Mouse (Mus musculus): ENCODE results near the gene Gse1.

Gene Gse1

DNA sequence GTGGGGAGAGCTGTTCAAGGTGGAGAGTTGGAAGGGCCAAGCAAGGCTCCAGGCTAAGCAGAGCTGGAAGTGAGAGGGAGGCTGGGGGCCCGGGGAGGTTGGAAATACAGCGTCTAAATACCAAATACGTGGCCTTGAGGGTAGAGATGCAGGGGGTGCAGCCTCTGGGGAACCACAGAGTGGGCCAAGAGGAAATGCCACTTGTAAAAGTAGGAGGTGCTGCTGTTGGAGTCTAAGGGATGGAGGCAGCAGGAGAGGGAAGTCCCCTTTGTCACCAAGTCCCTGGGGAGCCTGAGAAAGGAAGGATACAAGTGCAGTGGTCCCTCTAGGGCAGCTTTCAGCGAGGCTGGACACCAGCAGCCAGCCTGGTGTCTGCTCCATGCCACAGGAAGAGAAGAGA, 298.3 kb downstream of the Gse1 start:
- CTCF ChIA-PET = interaction anchor here (0.5 to 2.0 kb wide), 14 partner anchors 8 to 216 kb away, joined by 3 to 10 read pairs (median 4); no protein-coding TSS in a partner anchor
- POLR2A ChIA-PET = interaction anchor here in 3 of 4 experiments (0.6 to 23.3 kb wide), 23 partner anchors 8 to 851 kb away, joined by 3 to 418 read pairs (median 4); no protein-coding TSS in a partner anchor

DNA sequence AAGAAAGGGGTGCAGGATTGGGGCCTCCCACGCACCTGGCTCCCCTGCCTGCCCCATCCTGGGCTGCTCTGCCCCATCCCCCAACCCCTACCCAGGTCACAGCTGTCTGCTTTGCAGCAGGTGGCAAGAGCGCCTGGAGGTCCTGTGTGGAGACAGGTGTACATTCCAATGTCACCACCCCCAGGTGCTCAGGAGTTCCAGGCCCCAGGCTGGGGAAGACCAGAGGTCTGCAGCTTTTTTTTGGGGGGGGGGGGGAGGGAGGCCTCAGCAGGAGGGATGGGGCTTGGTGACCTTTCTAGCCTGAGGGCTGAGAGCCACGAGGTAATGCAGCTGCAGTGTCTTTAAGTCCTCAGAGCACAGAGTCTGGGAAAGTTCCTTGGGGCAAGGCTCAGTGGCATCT, 300.1 kb downstream of the Gse1 start:
- ChIA-PET CTCF (interaction anchor here in 2 of 4 experiments (0.5 to 1.5 kb wide), 10 partner anchors 12 to 1733 kb away, joined by 3 to 6 read pairs (median 3); no protein-coding TSS in a partner anchor), POLR2A (interaction anchor here in 3 of 4 experiments (0.6 to 23.3 kb wide), 37 partner anchors 9 to 1322 kb away, joined by 3 to 418 read pairs (median 4); no protein-coding TSS in a partner anchor)

DNA sequence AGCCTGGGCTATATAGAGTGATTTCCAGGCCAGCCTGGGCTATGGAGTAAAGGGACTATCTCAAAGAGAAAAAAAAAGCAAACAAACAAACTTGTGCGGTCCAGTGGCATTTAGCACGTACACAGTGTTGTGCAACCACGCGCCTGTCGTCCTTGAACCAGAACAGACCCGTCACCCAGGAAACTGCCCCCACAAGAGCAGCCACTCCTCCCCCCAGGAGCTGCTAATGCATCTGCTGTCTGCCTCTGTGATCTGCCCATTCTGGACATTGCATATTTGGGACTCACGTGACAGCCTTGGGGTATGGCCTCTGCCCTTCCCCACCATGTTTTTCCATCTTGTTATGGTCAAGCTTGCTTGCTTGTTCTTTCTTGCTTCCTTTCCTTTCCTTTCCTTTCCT, 301.0 kb downstream of the Gse1 start:
- CTCF ChIA-PET = interaction anchor here in 1 of 4 experiments (1.3 to 1.5 kb wide), 2 partner anchors 20 to 121 kb away, joined by 5 to 6 read pairs; no protein-coding TSS in a partner anchor
- POLR2A ChIA-PET = interaction anchor here in 3 of 4 experiments (0.6 to 23.3 kb wide), 27 partner anchors 8 to 1218 kb away, joined by 3 to 418 read pairs (median 5); no protein-coding TSS in a partner anchor

DNA sequence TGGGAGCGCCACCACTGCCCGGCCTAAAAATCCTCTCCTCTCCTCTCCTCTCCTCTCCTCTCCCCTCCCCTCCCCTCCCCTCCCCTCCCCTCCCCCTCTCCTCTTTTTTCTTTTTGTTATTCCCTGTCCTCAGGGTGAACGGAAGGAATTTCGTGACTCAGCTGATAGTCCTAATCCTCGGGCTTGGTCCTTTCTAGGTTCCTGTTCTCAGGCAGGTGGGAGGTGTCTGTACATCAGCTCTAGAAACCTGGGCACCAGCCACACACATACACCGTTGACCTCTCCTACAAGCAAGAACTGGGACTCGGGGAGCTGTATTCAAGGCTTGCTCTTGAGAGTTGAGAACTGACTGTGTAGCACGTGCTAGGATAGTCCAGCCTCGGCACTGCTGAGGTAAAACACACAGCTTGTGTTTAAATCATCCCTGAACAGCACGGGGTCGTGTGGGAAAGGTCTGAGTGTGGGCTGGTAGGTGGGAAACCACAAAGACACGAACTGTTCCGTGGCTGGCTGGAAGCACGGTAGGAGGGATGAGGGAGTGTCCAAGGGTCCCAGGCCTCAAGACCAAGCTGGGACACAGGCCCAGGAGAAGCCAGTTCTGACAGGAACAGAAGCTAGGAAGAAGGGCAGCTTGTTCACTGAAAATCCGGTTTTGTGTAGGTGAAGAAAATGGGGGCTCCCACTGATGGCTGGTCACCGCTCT, 302.8 kb downstream of the Gse1 start:
- POLR2A ChIA-PET = interaction anchor here (0.6 to 23.3 kb wide), 44 partner anchors 11 to 1109 kb away, joined by 3 to 418 read pairs (median 4); partner anchors contain the start of genes Cox4i1 (in 1 of the 4), Gins2 (in 1 of the 4) and Gm27021 (in 1 of the 4)
- CTCF ChIA-PET = interaction anchor here (0.6 to 2.6 kb wide), 12 partner anchors 12 to 1403 kb away, joined by 3 to 14 read pairs (median 4); no protein-coding TSS in a partner anchor

DNA sequence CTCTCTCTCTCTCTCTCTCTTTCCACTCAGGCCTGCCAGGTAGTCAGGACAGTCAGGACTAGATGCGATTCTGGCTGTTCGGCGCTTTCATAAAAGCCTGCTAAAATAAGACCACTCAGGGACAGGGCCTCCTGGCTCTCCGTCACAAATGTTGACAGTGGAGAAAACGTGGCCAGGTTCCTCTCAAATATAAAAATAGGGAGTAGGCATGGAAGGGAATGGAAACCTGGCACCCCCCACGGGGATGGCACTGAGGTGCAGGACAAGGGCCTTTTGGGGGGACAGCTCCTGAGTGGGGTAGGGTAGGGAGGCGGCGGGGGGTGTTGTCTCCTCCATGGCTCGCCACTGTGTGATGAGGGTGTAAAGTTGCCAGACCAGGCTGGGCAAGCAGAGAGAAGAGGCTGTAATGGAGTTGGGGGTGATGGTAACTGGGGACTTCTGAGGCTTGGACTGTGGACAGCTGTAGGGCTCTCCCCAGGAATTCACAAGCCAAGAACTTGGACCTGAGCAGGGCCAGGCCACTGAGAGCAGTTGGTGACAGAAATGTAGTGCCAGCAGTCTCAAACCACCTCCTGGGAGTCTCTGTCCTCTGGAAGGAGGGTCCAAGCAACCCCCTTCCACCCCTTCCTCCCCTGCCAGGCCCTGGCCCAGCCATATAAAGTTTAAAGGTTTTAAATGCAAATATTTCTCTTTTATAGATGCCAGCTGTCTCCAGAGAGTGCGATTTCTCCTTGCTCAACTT, 303.7 kb downstream of the Gse1 start:
- ChIA-PET CTCF (interaction anchor here (0.6 to 2.6 kb wide), 27 partner anchors 13 to 1402 kb away, joined by 3 to 14 read pairs (median 4); no protein-coding TSS in a partner anchor), POLR2A (interaction anchor here (0.6 to 23.3 kb wide), 55 partner anchors 10 to 454 kb away, joined by 3 to 418 read pairs (median 4); partner anchors contain the start of genes Cox4i1 (in 1 of the 4), Gins2 (in 1 of the 4) and Gm27021 (in 1 of the 4))

DNA sequence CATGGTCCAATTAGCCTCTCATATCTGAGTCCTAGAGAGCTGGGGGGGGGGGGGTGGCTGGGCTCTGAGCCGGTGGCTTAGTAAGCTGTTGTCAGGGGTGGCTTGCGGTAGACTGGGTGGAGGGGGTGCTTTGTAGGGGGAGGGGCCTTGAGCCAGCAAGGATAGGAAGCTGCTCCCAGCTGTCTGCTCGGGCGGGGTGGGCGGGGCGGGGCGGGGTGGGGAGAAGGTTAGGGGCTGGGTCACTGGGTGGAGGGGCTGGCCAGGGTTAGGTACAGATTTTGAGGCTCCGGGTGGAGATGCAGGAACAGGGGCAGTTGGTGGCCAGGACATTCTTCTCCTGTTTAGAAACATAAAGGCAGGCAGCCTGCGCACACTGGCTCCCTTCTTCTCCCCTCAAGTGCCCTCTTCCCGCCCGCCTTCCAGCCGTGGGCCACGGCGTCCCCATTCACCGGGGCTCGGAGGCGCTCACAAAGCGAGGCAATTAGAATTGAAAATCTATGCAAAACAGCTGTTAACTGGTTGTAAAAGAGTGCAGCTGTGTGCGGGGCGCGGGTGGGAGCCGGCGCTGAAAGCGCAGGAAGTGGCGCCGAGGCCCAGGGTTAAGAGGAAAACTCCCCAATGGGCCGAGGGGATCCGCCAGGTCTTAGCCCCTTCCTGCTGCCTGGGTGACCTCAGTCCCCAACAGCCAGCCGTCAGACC, 304.4 kb downstream of the Gse1 start:
- ChIA-PET CTCF (interaction anchor here (0.6 to 2.6 kb wide), 30 partner anchors 13 to 361 kb away, joined by 3 to 14 read pairs (median 4); no protein-coding TSS in a partner anchor), POLR2A (interaction anchor here (0.6 to 23.3 kb wide), 48 partner anchors 9 to 455 kb away, joined by 3 to 418 read pairs (median 3); partner anchors contain the start of genes Cox4i1 (in 1 of the 4) and Gm27021 (in 1 of the 4))

DNA sequence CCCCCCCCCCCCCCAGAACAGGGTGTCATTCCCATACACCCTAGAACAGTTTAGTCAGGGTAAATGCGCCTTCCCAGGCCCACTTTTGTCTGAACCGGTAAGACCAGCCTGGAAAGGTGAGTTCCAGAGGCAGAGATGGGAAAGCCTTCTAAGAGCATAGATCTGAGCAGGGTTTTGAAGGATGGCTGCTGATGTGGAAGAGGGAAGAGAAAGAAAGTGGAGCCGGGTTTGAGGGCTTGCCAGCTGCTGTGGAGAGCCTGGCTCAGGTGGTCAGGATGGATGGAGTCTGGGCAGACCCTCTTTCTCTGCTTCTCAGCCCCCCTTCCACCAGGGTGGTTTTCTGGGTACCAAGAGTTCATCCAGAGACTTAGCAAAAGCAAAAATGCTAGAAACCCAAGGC, 305.1 kb downstream of the Gse1 start:
- ChIA-PET CTCF (interaction anchor here in 3 of 4 experiments (0.6 to 2.6 kb wide), 12 partner anchors 14 to 360 kb away, joined by 3 to 14 read pairs (median 4); no protein-coding TSS in a partner anchor), POLR2A (interaction anchor here (0.6 to 23.3 kb wide), 30 partner anchors 8 to 755 kb away, joined by 3 to 418 read pairs (median 4); partner anchors contain the start of genes Cox4i1 (in 1 of the 4), Gm27021 (in 1 of the 4) and Tldc1 (in 1 of the 4))

DNA sequence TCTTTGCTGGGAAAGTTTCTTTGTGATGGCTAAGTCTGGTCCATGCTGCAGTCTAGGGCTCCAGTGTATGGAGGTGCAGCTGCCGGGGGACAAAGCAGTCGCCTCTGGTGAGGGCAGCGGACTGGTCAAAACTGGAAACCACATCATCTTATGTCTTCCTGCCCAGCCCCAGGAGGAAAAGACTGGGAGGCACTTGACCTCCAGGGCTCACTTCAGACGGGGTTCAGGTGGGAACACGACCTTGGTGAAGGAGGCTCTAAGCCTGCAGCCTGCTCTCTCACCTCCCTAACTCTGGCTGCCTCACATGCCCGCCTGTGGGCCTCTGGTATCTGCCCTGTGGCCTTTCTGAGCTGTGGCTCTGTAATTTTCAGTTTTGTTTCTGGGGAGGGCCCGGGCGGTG, 305.8 kb downstream of the Gse1 start:
- CTCF ChIA-PET = interaction anchor here (0.6 to 2.2 kb wide), 50 partner anchors 8 to 1394 kb away, joined by 3 to 26 read pairs (median 5); partner anchors contain the start of gene Gins2 (in 1 of the 4)
- POLR2A ChIA-PET = interaction anchor here (0.6 to 23.3 kb wide), 35 partner anchors 8 to 207 kb away, joined by 3 to 418 read pairs (median 6); no protein-coding TSS in a partner anchor

DNA sequence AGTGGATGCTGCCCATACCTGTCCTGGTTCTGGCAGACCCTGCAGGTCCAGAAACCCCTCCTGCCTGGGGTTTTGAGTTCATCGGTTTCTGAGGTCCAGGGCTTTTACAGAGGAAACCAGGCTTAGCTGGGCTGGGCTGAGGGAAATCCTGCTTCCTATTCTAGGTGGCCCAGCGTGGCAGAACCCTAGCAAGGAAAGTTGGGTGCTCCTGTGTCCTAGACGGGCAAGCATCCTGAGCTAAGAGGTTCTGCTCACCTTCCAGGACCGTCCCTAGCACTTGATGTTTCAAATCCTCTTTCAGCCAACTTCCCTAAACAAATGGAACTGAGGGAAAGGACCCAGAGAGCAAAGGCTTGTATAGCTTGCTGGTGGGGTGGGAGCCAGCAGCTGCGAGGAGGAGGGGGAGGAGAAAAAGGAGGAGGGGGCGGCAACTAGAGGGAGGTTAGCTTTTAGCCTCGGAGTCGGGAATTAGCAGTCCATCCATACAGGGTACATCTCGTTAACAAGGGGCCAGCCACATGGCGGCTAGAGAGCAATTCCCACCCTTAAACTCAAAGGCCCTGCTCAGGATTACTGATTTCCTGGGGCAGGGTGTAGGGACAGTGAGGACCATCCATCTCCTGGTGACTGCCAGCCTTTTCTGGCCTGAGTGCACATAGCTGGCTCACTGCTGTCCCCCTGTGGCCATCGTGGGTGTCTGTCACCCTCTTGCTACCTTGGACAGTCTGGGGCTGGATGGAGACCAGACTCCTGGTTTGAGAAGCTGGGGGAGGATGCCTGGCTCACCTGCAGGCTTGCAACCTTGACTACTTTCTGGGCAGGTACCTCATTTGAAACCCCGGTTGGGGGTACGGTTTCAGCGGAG, 306.5 kb downstream of the Gse1 start:
- CTCF ChIA-PET = interaction anchor here (0.5 to 2.2 kb wide), 118 partner anchors 8 to 1394 kb away, joined by 3 to 26 read pairs (median 4); partner anchors contain the start of gene Gins2 (in 2 of the 4)
- POLR2A ChIA-PET = interaction anchor here (0.6 to 23.3 kb wide), 70 partner anchors 8 to 254 kb away, joined by 3 to 418 read pairs (median 4); partner anchors contain the start of gene Gins2 (in 1 of the 4)

DNA sequence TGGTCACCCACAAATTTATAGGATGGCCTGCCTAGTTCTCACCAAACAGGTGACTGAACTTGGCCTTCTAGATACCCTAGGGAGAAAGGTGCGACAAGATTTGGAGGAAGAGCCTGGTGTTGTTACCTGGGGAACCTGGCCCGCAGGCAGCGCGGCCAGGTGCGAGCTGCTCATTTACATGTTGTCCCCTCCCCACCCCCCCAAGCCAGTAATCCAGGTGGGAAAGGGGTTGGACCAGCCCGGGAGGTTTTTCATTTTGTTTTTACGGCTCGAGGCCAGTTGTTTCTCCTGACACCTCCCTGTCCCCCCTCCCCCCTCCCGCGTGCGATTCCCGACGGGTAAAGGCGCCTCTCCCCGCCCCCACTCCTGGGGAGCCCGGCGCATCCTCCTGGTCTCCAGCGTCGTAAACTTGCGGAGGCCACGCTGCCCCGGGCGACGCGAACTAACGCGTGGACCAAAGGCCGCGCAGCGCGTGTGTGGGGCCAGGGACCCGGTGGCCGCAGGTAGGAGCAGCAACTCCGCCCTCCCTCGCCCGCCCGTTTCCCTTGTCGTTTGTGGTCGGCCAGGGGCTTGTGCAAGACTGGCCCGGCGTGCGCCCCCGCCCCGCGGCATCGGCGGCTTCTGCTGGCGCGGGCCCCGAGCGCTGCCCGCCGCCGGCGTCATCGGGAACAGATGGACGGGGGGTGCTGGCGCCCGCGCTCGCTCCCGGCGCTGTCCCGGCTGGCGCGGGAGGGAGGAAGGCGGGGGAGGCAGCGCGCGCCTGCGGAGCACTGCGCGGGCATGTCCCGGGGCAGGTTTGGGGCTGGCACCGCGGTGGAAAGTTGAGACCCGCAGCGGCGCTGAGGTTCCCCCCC, 307.4 kb downstream of the Gse1 start:
- CTCF ChIA-PET = interaction anchor here (0.5 to 2.2 kb wide), 106 partner anchors 9 to 593 kb away, joined by 3 to 26 read pairs (median 5); partner anchors contain the start of gene Gins2 (in 2 of the 4)
- POLR2A ChIA-PET = interaction anchor here (0.6 to 23.3 kb wide), 78 partner anchors 7 to 255 kb away, joined by 3 to 418 read pairs (median 4); partner anchors contain the start of gene Gins2 (in 1 of the 4)

DNA sequence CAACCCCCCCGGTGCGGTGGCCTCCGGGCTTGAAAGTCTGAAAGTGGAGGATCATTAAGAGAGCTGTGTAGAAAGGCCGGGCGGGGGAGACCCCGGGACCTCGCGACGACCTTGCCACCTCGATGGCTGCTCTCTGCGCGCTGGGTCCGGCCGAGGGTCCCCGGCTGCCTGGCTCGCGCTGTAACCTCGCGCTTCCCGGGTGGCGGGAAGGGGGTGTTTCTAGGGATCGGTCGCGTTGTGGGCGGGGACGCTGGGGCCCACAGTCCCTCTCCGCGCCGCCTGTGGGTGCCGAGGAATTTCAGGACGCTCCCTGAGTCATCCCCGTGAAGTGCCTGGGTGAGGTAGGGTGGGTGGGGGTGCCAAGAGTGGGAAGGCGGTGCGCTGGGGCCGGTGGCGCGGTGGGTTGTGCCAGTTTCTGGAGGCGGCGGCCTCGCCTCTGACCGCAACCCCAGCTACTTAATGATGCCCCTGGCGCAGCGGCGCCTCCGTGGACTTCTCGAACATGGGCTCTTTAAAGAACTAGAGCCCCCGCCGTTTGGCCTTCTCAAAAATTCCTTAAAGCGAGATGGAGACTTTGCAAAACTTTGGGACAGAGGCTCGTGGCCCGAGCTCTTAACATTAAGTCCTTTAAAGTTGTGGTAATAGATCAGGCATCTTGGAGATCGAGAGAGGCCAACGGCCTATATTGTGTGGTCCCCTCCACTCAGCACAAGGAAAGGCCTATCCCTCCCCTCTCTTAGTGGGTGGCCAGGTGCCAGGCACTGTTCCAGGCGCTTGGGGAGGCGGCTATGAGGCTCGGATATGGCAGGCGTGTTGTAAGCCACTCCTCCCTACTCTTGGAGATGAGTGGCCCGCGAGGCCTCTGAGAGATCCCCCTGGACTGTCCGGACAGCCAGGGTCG, 308.3 kb downstream of the Gse1 start:
- POLR2A ChIA-PET = interaction anchor here (0.5 to 23.3 kb wide), 27 partner anchors 8 to 236 kb away, joined by 3 to 418 read pairs (median 5); partner anchors contain the start of gene Gins2 (in 1 of the 4)
- CTCF ChIA-PET = interaction anchor here (0.6 to 2.2 kb wide), 17 partner anchors 15 to 1373 kb away, joined by 3 to 26 read pairs (median 4); partner anchors contain the start of gene Gins2 (in 1 of the 4)

DNA sequence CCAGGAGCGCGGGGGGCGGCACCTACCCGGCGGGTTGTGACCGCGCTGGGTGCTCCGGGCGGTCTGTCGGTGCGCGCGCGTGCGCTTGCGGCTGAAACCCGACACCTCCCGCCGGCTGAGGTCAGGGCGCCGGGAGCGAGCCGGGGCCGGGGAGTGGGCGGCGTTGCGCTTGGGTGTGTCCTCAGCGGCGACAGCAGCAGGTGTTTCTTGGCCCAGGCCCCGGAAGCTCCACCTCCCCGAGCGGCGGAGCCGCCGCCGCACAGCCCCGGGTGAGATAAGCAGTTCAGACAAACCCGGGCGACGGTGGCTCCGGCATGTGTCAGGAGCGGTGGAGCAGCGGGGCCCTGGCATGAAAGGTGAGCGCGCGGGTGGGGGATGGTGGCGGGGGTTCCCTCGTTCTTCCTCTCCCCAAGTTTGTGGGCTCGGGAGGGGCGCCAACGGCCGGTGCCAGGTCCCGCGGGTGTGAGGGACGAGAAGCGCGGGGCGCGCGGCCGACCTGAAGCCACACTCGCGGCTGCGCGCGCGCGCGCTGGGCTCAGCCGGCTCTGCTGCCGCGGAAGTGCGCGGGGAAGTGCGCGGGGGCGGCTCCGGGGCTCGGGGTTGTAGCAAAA, 309.1 kb downstream of the Gse1 start:
- POLR2A ChIA-PET = interaction anchor here in 3 of 4 experiments (0.5 to 23.3 kb wide), 26 partner anchors 9 to 1601 kb away, joined by 3 to 418 read pairs (median 5); partner anchors contain the start of gene Gins2 (in 1 of the 3)
- CTCF ChIA-PET = interaction anchor here (0.6 to 1.9 kb wide), 12 partner anchors 14 to 1373 kb away, joined by 3 to 10 read pairs (median 3); partner anchors contain the start of gene Gins2 (in 1 of the 4)

DNA sequence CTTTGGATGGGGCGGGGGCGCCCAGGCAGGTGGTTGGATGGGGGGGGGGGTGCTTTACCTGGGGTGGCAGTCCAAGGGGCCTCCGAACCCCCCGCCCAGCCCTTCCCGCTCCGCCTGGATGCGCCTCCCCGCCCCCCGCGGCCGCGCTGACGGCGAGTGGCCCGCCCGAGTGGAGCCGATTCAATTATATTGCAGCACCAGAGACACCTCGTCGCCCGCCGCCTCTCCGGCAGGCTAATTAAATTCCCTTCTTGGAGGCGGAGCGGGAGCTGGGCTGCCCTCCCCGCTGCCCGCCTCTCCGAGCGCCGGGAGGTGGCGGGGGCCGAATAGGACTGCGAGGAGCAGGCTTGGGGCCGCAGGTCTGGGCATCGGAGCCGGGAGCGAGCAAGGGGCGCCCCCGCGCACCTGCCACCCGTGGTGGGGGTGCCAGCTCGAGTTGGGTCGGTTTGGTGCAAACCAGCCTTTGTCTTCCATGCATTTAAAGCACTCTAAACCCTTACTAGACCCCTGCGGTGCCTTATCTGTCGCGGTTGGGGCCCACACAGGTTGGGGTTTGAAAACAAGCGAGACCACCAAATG, 309.7 kb downstream of the Gse1 start:
- ChIA-PET POLR2A (interaction anchor here in 3 of 4 experiments (0.5 to 23.3 kb wide), 22 partner anchors 9 to 1601 kb away, joined by 3 to 418 read pairs (median 5); partner anchors contain the start of gene Gins2 (in 1 of the 3)), CTCF (interaction anchor here in 3 of 4 experiments (0.8 to 1.9 kb wide), 10 partner anchors 14 to 359 kb away, joined by 3 to 10 read pairs (median 4); no protein-coding TSS in a partner anchor)
